Mouse (Mus musculus): ENCODE results near the gene Padi3. TPM values are rescaled to one million over a fixed set of nuclear protein-coding genes. Genes with fewer than 3 reads are reported as not detected.
A peak's percentile ranks its signal among the peaks of the same experiment; 100 is the strongest.

Gene Padi3
- polyA plus RNA-seq (2014; fragmentation: Nextera tagmentation; extraction: Ambion mirVana), result not detected in 2 replicates

DNA sequence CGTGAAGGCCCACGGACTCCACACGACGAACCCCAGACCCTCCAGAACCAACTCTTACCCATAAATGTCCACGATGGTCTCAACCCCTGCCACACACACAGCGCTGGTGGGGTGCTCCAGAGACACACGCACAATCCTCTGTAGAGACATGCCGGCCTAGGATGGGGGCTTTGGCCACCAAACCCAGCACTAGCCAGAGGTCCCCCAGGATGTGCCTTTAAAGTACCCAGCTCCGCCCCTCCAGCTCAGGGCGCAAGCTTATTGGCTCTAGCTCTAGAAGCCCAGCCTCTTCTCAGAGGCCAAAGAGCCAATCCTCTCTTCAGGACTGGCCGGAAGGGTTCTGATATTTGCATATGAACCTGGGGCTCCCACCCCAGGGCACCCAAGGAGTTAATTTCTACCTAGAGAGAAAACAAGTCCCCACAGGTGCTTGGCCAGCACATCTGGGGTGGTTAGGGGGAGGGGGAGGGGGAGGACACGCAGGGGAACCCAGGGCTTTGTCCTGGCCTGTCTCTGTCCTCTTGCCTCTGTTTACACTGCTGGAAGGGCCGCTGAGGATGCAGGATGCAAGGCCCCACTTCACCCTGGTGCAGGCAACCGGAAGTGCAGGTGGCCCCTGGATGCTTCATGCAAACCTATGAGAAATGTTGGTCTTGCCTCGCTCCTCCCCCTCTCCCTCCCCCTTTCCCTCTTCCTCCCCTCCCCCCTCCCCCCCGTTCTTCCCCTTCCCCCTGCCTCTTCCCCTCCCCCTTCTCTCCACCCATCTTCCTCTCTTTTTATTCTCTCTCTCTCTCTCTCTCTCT lies at the start of gene Padi3:
Gene Padi3, minus strand, starts transcription at position 191 of the 803 bp plus-strand sequence.
- H3K27ac ChIP-seq (replicated peaks; ENCODE audit: low read depth, low read length), result no peak within 1 kb of the TSS
- no peaks in the 10 kb centered on the region for H3K36me3 ChIP-seq (ENCODE audit: control insufficient read depth, insufficient read depth, low read length)
- H3K4me1 ChIP-seq (ENCODE audit: control insufficient read depth, insufficient read depth, low read length), result 0 out of 2 replicates have a peak, but pooled peaks cover 5% of the 10 kb centered on the region
- H3K9ac ChIP-seq (replicated peaks; ENCODE audit: low read length), result no peak within 1 kb of the TSS
- no peaks in the 10 kb centered on the region for H3K27me3 ChIP-seq (ENCODE audit: control insufficient read depth, insufficient read depth, low read length)
- no peak within 1 kb of the TSS for H3K4me3 ChIP-seq (replicated peaks; ENCODE audit: low read depth, low read length)
- WGBS, result 73% methylated on average over 16 of the region's 16 CpGs
- H3K4me2 ChIP-seq (ENCODE audit: low read length), result no peak within 1 kb of the TSS
- no peak for DNase-seq
- no peak for ATAC-seq (ENCODE audit: low FRiP score, low TSS enrichment)
- H3K9me3 ChIP-seq (ENCODE audit: control insufficient read depth, low read length), result no peaks in the 10 kb centered on the region

- Histone ChIP-seq H3K27ac (replicated peaks; ENCODE audit: low read depth, low read length) (no peak overlapping the region), H3K27me3 (ENCODE audit: control insufficient read depth, insufficient read depth, low read length) (no peaks in the 10 kb centered on the region), H3K4me1 (ENCODE audit: control insufficient read depth, insufficient read depth, low read length) (no peaks in the 10 kb centered on the region), H3K9me3 (ENCODE audit: control insufficient read depth, low read length) (no peaks in the 10 kb centered on the region), H3K9ac (replicated peaks; ENCODE audit: low read length) (no peak overlapping the region), H3K4me3 (replicated peaks; ENCODE audit: low read depth, low read length) (no peak overlapping the region), H3K4me2 (ENCODE audit: low read length) (no peak overlapping the region), H3K36me3 (ENCODE audit: control insufficient read depth, insufficient read depth, low read length) (no peaks in the 10 kb centered on the region)
- 74% methylated on average over 11 of the region's 11 CpGs for WGBS
- no peak for DNase-seq
- no peak for ATAC-seq (ENCODE audit: low FRiP score, low TSS enrichment)
These were observed 48.8 kb upstream of the Padi3 start for GRCm38 (mm10) chr4:140859291-140859690.

- no peak overlapping the region for H3K4me3 ChIP-seq (replicated peaks; ENCODE audit: low read depth, low read length)
- no peak for ATAC-seq (ENCODE audit: low FRiP score, low TSS enrichment)
- no peak overlapping the region for H3K4me2 ChIP-seq (ENCODE audit: low read length)
- no peak overlapping the region for H3K27ac ChIP-seq (replicated peaks; ENCODE audit: low read depth, low read length)
- H3K27me3 ChIP-seq (ENCODE audit: control insufficient read depth, insufficient read depth, low read length), result no peaks in the 10 kb centered on the region
- DNase-seq, result no peak
- H3K9me3 ChIP-seq (ENCODE audit: control insufficient read depth, low read length), result no peaks in the 10 kb centered on the region
- no peaks in the 10 kb centered on the region for H3K4me1 ChIP-seq (ENCODE audit: control insufficient read depth, insufficient read depth, low read length)
- no peak overlapping the region for H3K9ac ChIP-seq (replicated peaks; ENCODE audit: low read length)
- H3K36me3 ChIP-seq (ENCODE audit: control insufficient read depth, insufficient read depth, low read length), result no peaks in the 10 kb centered on the region
- 89% methylated on average over 7 of the region's 7 CpGs for WGBS
These were observed 47.4 kb upstream of the Padi3 start for GRCm38 (mm10) chr4:140857813-140858212.

DNA sequence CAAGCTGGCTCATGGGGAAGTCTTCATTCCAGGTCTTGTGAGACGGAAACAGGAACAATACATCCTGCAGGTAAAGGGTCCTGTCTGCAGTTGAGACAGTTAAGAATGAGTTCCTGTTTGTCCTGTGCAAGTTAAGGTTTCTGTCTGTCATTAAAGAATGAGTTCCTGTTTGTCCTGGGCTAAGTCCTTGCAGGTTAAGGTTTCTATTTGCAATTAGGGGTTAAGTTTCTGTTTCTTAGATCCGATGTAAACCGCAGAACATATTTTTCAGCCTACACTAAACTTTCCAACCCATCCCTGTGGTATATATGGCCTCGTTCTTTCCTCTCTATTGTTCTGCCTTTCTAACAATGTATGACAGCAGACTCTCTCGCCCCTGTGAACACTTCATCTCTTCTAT lies 46.6 kb upstream of the Padi3 start:
- ATAC-seq (ENCODE audit: low FRiP score, low TSS enrichment) (no peak), DNase-seq (no peak)
- H3K4me2 ChIP-seq (ENCODE audit: low read length), result no peak overlapping the region
- H3K4me1 ChIP-seq (ENCODE audit: control insufficient read depth, insufficient read depth, low read length), result no peaks in the 10 kb centered on the region
- no peaks in the 10 kb centered on the region for H3K27me3 ChIP-seq (ENCODE audit: control insufficient read depth, insufficient read depth, low read length)
- no peak overlapping the region for H3K27ac ChIP-seq (replicated peaks; ENCODE audit: low read depth, low read length)
- H3K36me3 ChIP-seq (ENCODE audit: control insufficient read depth, insufficient read depth, low read length), result no peaks in the 10 kb centered on the region
- no peak overlapping the region for H3K9ac ChIP-seq (replicated peaks; ENCODE audit: low read length)
- no peaks in the 10 kb centered on the region for H3K9me3 ChIP-seq (ENCODE audit: control insufficient read depth, low read length)
- 85% methylated on average over 5 of the region's 5 CpGs for WGBS
- no peak overlapping the region for H3K4me3 ChIP-seq (replicated peaks; ENCODE audit: low read depth, low read length)

DNA sequence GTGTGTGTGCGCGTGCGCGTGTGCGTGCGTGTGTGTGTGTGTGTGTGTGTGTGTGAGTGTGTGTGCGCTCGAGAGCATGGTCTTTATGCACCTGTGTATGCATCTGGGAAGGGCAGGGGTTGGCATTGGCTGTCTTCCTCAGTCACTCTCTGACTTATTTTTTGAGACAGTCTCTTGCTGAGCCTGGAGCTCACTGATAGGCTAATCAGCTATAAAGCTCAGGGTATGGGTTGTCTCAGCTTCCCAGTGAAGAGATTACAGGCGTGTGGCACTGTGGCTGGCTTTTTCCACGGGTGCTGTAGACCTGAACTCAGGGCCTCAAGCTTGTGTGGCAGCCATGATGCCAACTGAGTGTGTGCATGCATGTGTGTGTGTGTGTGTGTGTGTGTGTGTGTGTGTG lies 44.7 kb upstream of the Padi3 start:
- Histone ChIP-seq H3K9me3 (ENCODE audit: control insufficient read depth, low read length) (no peaks in the 10 kb centered on the region), H3K4me3 (replicated peaks; ENCODE audit: low read depth, low read length) (no peak overlapping the region), H3K9ac (replicated peaks; ENCODE audit: low read length) (no peak overlapping the region), H3K4me1 (ENCODE audit: control insufficient read depth, insufficient read depth, low read length) (no peaks in the 10 kb centered on the region), H3K27ac (replicated peaks; ENCODE audit: low read depth, low read length) (no peak overlapping the region), H3K4me2 (ENCODE audit: low read length) (no peak overlapping the region), H3K36me3 (ENCODE audit: control insufficient read depth, insufficient read depth, low read length) (no peaks in the 10 kb centered on the region), H3K27me3 (ENCODE audit: control insufficient read depth, insufficient read depth, low read length) (no peaks in the 10 kb centered on the region)
- DNase-seq (no peak), ATAC-seq (ENCODE audit: low FRiP score, low TSS enrichment) (no peak)
- WGBS, result 92% methylated on average over 10 of the region's 10 CpGs

- no peak for DNase-seq
These were observed 44.0 kb upstream of the Padi3 start for GRCm38 (mm10) chr4:140854455-140854864.

GRCm38 (mm10) chr4:140853626-140854025 lies 43.2 kb upstream of the Padi3 start:
- no peak overlapping the region for H3K27ac ChIP-seq (replicated peaks; ENCODE audit: low read depth, low read length)
- no peak overlapping the region for H3K4me2 ChIP-seq (ENCODE audit: low read length)
- H3K36me3 ChIP-seq (ENCODE audit: control insufficient read depth, insufficient read depth, low read length), result no peaks in the 10 kb centered on the region
- DNase-seq (peak; percentile 8), ATAC-seq (ENCODE audit: low FRiP score, low TSS enrichment) (no peak)
- no peaks in the 10 kb centered on the region for H3K27me3 ChIP-seq (ENCODE audit: control insufficient read depth, insufficient read depth, low read length)
- H3K4me1 ChIP-seq (ENCODE audit: control insufficient read depth, insufficient read depth, low read length), result no peaks in the 10 kb centered on the region
- H3K4me3 ChIP-seq (replicated peaks; ENCODE audit: low read depth, low read length), result no peak overlapping the region
- 45% methylated on average over 8 of the region's 8 CpGs for WGBS
- H3K9me3 ChIP-seq (ENCODE audit: control insufficient read depth, low read length), result no peaks in the 10 kb centered on the region
- no peak overlapping the region for H3K9ac ChIP-seq (replicated peaks; ENCODE audit: low read length)

More at GRCm38 (mm10) chr4:140854455-140854864, 44.0 kb upstream of the Padi3 start:
- no peak for ATAC-seq (ENCODE audit: low FRiP score, low TSS enrichment)
- WGBS, result 83% methylated on average over 10 of the region's 10 CpGs
- Histone ChIP-seq H3K9me3 (ENCODE audit: control insufficient read depth, low read length) (no peaks in the 10 kb centered on the region), H3K4me2 (ENCODE audit: low read length) (no peak overlapping the region), H3K4me1 (ENCODE audit: control insufficient read depth, insufficient read depth, low read length) (no peaks in the 10 kb centered on the region), H3K27ac (replicated peaks; ENCODE audit: low read depth, low read length) (no peak overlapping the region), H3K9ac (replicated peaks; ENCODE audit: low read length) (no peak overlapping the region), H3K27me3 (ENCODE audit: control insufficient read depth, insufficient read depth, low read length) (no peaks in the 10 kb centered on the region), H3K36me3 (ENCODE audit: control insufficient read depth, insufficient read depth, low read length) (no peaks in the 10 kb centered on the region), H3K4me3 (replicated peaks; ENCODE audit: low read depth, low read length) (no peak overlapping the region)

- no peak for DNase-seq
- no peaks in the 10 kb centered on the region for H3K36me3 ChIP-seq (ENCODE audit: control insufficient read depth, insufficient read depth, low read length)
- 61% methylated on average over 11 of the region's 11 CpGs for WGBS
These were observed 38.9 kb upstream of the Padi3 start for GRCm38 (mm10) chr4:140849310-140849709.

GRCm38 (mm10) chr4:140845666-140846065 lies 35.2 kb upstream of the Padi3 start, which contains the start of gene Padi1:
Gene Padi1 (minus strand): TSS chr4:140845778.
- Histone ChIP-seq H3K27ac (replicated peaks; ENCODE audit: low read depth, low read length) (no peak within 1 kb of the TSS), H3K27me3 (ENCODE audit: control insufficient read depth, insufficient read depth, low read length) (no peaks in the 10 kb centered on the region), H3K36me3 (ENCODE audit: control insufficient read depth, insufficient read depth, low read length) (no peaks in the 10 kb centered on the region), H3K4me3 (replicated peaks; ENCODE audit: low read depth, low read length) (no peak within 1 kb of the TSS), H3K9me3 (ENCODE audit: control insufficient read depth, low read length) (no peaks in the 10 kb centered on the region), H3K4me2 (ENCODE audit: low read length) (no peak within 1 kb of the TSS), H3K4me1 (ENCODE audit: control insufficient read depth, insufficient read depth, low read length) (no peaks in the 10 kb centered on the region), H3K9ac (replicated peaks; ENCODE audit: low read length) (no peak within 1 kb of the TSS)
- DNase-seq (peak; percentile 24), ATAC-seq (ENCODE audit: low FRiP score, low TSS enrichment) (no peak)
- 70% methylated on average over 6 of the region's 6 CpGs for WGBS

More at GRCm38 (mm10) chr4:140849310-140849709, 38.9 kb upstream of the Padi3 start:
- Histone ChIP-seq H3K27ac (replicated peaks; ENCODE audit: low read depth, low read length) (no peak overlapping the region), H3K4me1 (ENCODE audit: control insufficient read depth, insufficient read depth, low read length) (no peaks in the 10 kb centered on the region), H3K27me3 (ENCODE audit: control insufficient read depth, insufficient read depth, low read length) (no peaks in the 10 kb centered on the region), H3K4me2 (ENCODE audit: low read length) (no peak overlapping the region), H3K4me3 (replicated peaks; ENCODE audit: low read depth, low read length) (no peak overlapping the region), H3K9ac (replicated peaks; ENCODE audit: low read length) (no peak overlapping the region), H3K9me3 (ENCODE audit: control insufficient read depth, low read length) (no peaks in the 10 kb centered on the region)
- no peak for ATAC-seq (ENCODE audit: low FRiP score, low TSS enrichment)
